Mouse (Mus musculus) lung, postnatal 0 days (tissue): Measurements from ENCODE around the gene Efcab9. TPM values are rescaled to one million over a fixed set of nuclear protein-coding genes. Genes with fewer than 3 reads are reported as not detected.

Source experiments
- ATAC-seq: fragments of 200-750 bp; cut with Nextera tagmentation; 2 replicates; pipeline ENCODE4 v1.8.0; 2017; ENCODE audit warnings: moderate library complexity
- DNase-seq: peaks from one replicate; pipeline ENCODE4 v3.0.0-alpha.2; 2016; ENCODE audit warnings: low spot score
- H3K27ac ChIP-seq: fragments of 300-500 bp; sonication (generic); 2 replicates; pipeline ENCODE4 v1.5.1; 2014; ENCODE audit warnings: antibody characterized with exemption, mild to moderate bottlenecking, low read length, mixed read lengths
- H3K27me3 ChIP-seq: fragments of 300-500 bp; sonication (generic); replicated peaks from 2 replicates; pipeline ENCODE4 v1.6.1; 2014; ENCODE audit warnings: low read length, mixed read lengths; ENCODE audit not compliant: insufficient read depth
- H3K36me3 ChIP-seq: fragments of 300-500 bp; sonication (generic); 2 replicates; pipeline ENCODE4 v1.6.1; 2014; ENCODE audit warnings: low read length, mixed read lengths; ENCODE audit not compliant: insufficient read depth
- H3K4me1 ChIP-seq: fragments of 300-500 bp; sonication (generic); 2 replicates; pipeline ENCODE4 v1.6.1; 2014; ENCODE audit warnings: antibody characterized with exemption, low read depth, low read length, mixed read lengths; ENCODE audit not compliant: insufficient read depth
- H3K4me2 ChIP-seq: fragments of 300-500 bp; sonication (generic); replicated peaks from 2 replicates; pipeline ENCODE4 v1.6.1; 2014; ENCODE audit warnings: low read depth, mild to moderate bottlenecking, low read length, moderate library complexity, mixed read lengths
- H3K4me3 ChIP-seq: fragments of 300-500 bp; sonication (generic); 2 replicates; pipeline ENCODE4 v1.5.1; 2014; ENCODE audit warnings: low read depth, low read length
- H3K9ac ChIP-seq: fragments of 300-500 bp; sonication (generic); replicated peaks from 2 replicates; pipeline ENCODE4 v1.6.1; 2014; ENCODE audit warnings: low read depth, mild to moderate bottlenecking
- H3K9me3 ChIP-seq: fragments of 300-500 bp; sonication (generic); 2 replicates; pipeline ENCODE4 v1.6.1; 2016; ENCODE audit warnings: low read length, mixed read lengths
- CTCF ChIP-seq: IDR thresholded peaks from 2 replicates; pipeline ENCODE4 v1.5.1; 2016; ENCODE audit warnings: antibody characterized with exemption, mild to moderate bottlenecking
- EP300 ChIP-seq: IDR thresholded peaks from 2 replicates; pipeline ENCODE4 v1.6.1; 2016; ENCODE audit warnings: antibody characterized with exemption, mild to moderate bottlenecking, control low read depth
- WGBS: fragments of 180-500 bp; shearing (Covaris S2); extraction: QIAGEN DNeasy Blood & Tissue Kit; methylation state at CpG from one replicate; pipeline ENCODE4 v1.1.7; 2014; 5-methylcytosine and 5-hydroxymethylcytosine counted together
- polyA plus RNA-seq: library from polyadenylated mRNA; unstranded; fragments of >200 nt; fragmentation: Nextera tagmentation; extraction: Ambion mirVana; gene quantifications from 2 replicates; pipeline ENCODE4 v1.2.1, GENCODE M21; 2015

Gene Efcab9
- polyA plus RNA-seq, 1 experiment from 2014 or later: 0.18 TPM

DNA sequence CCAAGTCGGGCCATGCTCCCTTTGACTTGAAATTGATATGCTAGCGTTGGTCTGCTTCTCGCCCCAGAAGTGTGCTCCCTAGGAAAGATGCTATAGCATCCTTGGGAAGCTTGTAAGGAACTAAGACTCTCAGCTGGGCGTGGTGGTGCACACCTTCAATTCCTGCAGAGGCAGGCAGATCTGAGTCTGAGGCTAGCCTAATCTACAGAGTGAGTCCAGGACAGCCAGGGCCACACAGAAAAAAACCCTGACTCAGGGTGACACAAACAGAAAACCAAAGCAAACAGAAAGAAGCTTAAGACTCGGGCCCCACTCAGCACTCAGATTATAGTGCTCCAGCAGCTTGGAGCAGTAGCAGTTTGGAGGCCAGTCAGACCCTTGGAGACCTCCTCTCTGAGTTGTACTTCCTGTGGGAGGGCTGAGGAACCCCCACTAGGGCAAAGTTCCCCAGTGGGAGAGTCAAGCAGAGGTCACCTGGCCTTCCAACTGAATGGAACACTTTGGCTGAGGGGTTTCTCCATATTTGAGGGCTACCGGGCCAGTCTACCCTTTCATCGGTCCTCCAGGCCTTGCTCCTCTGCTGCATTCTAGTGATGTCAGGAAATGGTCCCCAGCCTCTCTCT lies 2.7 kb upstream of the Efcab9 start:
- ATAC-seq (no peak), DNase-seq (no peak)
- no peaks in the 10 kb centered on the region for H3K9me3 ChIP-seq
- 76% methylated on average over 7 of the region's 7 CpGs for WGBS
- H3K4me2 ChIP-seq: peak overlapping the region; percentile 23; the same call in 1 of the 2 replicates
- TF ChIP-seq EP300 (no peak), CTCF (no peak)
- no peaks in the 10 kb centered on the region for H3K27me3 ChIP-seq
- peaks cover 13% of the 10 kb centered on the region for H3K4me1 ChIP-seq
- no peaks in the 10 kb centered on the region for H3K36me3 ChIP-seq
- H3K27ac ChIP-seq: no peak overlapping the region
- H3K4me3 ChIP-seq: no peak overlapping the region
- no peak overlapping the region for H3K9ac ChIP-seq

DNA sequence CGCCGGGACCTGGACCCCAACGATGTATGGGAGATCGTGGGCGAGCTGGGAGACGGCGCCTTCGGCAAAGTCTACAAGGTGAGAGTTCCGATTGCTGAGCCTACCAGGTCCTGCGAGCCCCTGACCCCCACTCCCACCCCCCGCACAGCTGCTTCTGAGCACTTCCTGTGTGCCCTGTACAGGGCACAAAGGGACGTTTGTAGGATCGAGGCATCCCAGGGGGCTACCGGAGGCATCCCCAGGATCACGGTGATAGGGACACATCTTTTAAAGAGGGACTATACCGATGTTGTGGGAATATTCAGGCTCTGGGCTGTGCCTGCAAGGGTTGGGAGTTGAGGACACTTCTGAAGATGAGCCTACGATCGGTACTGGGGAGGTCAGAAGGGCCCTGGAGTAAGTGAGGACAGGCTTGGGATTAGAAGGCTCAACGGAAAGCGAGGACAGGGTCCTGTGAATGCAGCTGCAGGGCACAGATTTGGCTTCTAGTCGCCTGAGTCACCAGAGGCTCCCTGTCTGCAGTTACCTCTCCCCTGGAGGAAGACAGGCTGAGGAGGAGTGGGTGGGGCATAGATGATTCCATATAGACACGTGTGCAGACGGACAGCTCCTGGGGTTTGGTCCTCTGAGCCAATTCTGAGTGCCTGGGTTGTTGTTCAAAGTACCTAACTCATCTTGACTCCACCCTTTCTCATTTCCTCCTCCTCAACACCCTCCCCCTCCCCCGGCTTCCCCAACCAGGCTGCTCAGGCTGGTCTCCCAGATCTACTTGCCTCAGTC lies 1.8 kb upstream of the Efcab9 start:
- Histone ChIP-seq H3K9ac (peak overlapping the region; percentile 41; the same call in 1 of the 2 replicates), H3K4me2 (peak overlapping the region; percentile 99), H3K27me3 (no peaks in the 10 kb centered on the region), H3K27ac (no peak overlapping the region), H3K9me3 (no peaks in the 10 kb centered on the region), H3K4me3 (peak overlapping the region; percentile 60), H3K36me3 (no peaks in the 10 kb centered on the region), H3K4me1 (peaks cover 11% of the 10 kb centered on the region)
- ATAC-seq (peak; percentile 23), DNase-seq (peak; percentile 69)
- 2% methylated on average over 24 of the region's 24 CpGs for WGBS
- no peak for TF ChIP-seq CTCF
- TF ChIP-seq EP300: no peak

DNA sequence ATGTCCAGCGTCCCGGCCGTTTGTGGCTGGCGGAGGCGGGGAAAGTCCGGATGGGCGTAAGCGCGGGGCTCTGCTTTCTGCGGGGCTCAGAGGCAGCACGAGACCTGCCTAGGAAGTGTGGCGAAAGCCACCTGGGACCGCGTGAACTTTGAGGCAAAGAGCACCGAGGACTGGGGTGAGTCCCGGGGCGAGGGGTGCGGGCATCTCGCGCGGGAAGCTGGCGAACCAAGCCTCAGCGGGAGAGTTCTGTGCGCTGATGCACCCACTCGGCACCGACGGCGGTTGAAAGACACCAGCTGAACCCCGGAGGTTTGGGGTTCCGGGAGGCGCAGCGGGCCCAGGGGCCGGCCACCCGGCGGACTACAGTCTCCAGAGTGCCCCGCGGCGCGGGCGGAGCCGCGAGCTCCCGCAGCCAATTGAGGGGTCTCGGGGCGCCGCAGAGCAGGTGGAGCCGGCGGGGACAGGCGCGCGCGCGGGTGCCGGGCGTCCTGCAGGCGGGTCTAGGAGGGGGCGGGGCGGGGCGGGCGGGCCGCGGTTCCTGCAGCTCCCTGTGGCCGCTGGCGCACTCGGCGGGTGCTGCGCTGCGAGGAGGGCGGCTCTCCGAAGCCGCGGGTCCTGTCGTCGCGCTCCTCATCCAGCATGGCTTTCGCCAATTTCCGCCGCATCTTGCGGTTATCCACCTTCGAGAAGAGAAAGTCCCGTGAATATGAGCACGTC lies 1.0 kb upstream of the Efcab9 start, which contains the start of gene Stk10:
Gene Stk10 (plus strand): TSS at position 541 of the 717 bp plus-strand sequence.
- Histone ChIP-seq H3K27ac (no peak within 1 kb of the TSS), H3K36me3 (no peaks in the 10 kb centered on the region), H3K9ac (peak within 1 kb of the TSS; percentile 41), H3K4me1 (peaks cover 6% of the 10 kb centered on the region; the same call in 1 of the 2 replicates), H3K9me3 (no peaks in the 10 kb centered on the region), H3K4me2 (peak within 1 kb of the TSS; percentile 99), H3K4me3 (peak within 1 kb of the TSS; percentile 60), H3K27me3 (no peaks in the 10 kb centered on the region)
- 2% methylated on average over 47 of the region's 82 CpGs for WGBS
- DNase-seq: peak; percentile 94
- ATAC-seq: peak; percentile 97
- TF ChIP-seq EP300: no peak
- no peak for TF ChIP-seq CTCF

DNA sequence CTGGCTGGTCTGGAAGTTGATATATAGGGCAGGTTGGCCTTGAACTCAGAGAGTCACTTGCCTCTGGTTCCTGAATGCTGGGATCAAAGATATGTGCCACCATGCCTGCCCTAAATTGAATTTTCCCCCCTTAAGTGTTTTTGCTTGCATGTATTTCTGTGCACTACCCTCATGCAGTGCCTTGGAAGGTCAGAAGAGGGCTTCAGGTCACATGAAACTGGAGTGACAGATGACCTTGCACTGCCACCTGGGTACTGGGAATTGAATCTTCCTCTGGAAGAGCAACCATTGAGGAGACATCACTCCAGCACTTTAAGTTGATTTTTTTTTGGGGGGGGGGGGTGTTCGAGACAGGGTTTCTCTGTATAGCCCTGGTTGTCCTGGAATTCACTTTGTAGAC lies 1.7 kb downstream of the Efcab9 start:
- H3K4me3 ChIP-seq: no peak overlapping the region
- no peak overlapping the region for H3K27ac ChIP-seq
- no peaks in the 10 kb centered on the region for H3K27me3 ChIP-seq
- H3K4me2 ChIP-seq: no peak overlapping the region
- ATAC-seq (no peak), DNase-seq (no peak)
- 73% methylated on average over 1 of the region's 1 CpGs for WGBS
- H3K9ac ChIP-seq: no peak overlapping the region
- H3K4me1 ChIP-seq: peaks cover 6% of the 10 kb centered on the region; the same call in 1 of the 2 replicates
- no peak for TF ChIP-seq EP300
- peak; percentile 59 for TF ChIP-seq CTCF
- H3K9me3 ChIP-seq: no peaks in the 10 kb centered on the region
- H3K36me3 ChIP-seq: no peaks in the 10 kb centered on the region

DNA sequence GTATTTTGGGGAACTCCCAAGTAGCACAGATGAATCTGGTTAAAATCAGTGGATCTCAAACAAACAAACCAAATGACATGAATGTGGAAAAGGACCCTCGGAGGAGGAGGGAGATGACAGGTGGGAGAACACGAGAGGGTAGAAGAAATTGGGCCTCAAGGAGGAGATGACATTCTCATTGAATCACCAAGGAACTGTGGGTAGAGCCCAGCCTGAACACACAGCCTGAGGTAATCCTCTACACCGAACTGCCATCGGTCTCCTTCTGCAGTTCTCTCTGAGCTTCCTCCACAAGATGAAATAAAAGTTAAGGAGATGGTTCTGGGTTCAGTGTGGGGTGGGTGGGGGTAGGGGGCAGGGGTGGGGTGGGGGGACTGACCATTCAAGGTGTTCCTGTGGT lies 4.9 kb downstream of the Efcab9 start:
- no peaks in the 10 kb centered on the region for H3K36me3 ChIP-seq
- ATAC-seq (no peak), DNase-seq (no peak)
- H3K27me3 ChIP-seq: no peaks in the 10 kb centered on the region
- WGBS: 82% methylated on average over 4 of the region's 4 CpGs
- no peaks in the 10 kb centered on the region for H3K9me3 ChIP-seq
- H3K4me3 ChIP-seq: no peak overlapping the region
- H3K9ac ChIP-seq: no peak overlapping the region
- TF ChIP-seq CTCF (no peak), EP300 (no peak)
- no peak overlapping the region for H3K4me2 ChIP-seq
- H3K27ac ChIP-seq: no peak overlapping the region
- no peaks in the 10 kb centered on the region for H3K4me1 ChIP-seq
